Mouse (Mus musculus) hindlimb bud, embryonic 11.5 days (tissue): ENCODE data around the gene Pmf1.

Experiments
- DNase-seq: peaks from one replicate; pipeline ENCODE4 v3.0.0-alpha.2; 2012; ENCODE audit warnings: low read depth, low spot score; ENCODE audit errors: extremely low spot score

Pmf1 gene

GRCm38 (mm10) chr3:88359989-88360388, 50.1 kb downstream of the Pmf1 start:
- DNase-seq, result no peak

GRCm38 (mm10) chr3:88359584-88359983, 50.5 kb downstream of the Pmf1 start:
- DNase-seq, result no peak

DNA sequence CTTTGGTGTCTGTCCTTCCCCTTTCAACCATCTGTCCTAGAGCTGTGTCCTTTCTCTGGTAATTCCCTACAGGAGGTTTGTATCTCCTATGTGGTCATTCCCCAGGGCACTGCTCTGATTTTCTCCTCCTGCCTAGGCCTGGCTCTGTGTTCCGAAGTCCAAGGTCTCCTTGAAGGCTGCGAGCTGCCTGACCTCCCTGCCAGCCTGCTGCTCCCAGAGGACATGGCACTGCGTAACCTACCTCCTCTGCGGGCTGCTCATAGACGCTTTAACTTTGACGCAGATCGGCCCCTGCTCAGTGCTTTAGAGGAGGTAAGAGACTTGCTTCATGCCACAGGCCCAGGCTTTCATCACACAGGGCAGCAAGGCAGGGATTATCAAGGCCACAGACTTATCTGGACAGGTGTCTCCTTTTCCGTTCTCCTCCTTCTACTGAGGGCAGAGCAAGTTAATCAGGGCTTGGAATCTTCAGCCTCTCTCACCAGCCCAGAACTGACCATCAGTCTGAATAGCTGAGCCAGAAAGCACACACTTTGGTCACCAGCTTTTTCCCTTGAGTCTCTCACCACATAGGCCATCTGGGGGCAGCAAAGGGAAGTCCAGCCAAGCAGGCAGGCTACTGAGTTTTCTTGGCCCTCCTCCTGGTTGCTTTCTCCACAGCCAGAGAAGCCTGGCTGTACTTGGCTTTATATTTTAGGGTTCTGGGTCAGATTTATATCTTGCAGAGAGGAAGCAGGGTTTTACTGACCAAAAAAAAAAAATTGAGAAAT, 55.5 kb downstream of the Pmf1 start:
- no peak for DNase-seq

GRCm38 (mm10) chr3:88352907-88353306, 57.2 kb downstream of the Pmf1 start:
- no peak for DNase-seq

GRCm38 (mm10) chr3:88350732-88351131, 59.4 kb downstream of the Pmf1 start:
- DNase-seq, result no peak
